Mouse (Mus musculus): Measurements from ENCODE around the gene Etl4. TPM values are rescaled to one million over a fixed set of nuclear protein-coding genes. Genes with fewer than 3 reads are reported as not detected.

Etl4 gene
- polyA plus RNA-seq, 1 experiment from 2014 or later = 15.7 TPM

DNA sequence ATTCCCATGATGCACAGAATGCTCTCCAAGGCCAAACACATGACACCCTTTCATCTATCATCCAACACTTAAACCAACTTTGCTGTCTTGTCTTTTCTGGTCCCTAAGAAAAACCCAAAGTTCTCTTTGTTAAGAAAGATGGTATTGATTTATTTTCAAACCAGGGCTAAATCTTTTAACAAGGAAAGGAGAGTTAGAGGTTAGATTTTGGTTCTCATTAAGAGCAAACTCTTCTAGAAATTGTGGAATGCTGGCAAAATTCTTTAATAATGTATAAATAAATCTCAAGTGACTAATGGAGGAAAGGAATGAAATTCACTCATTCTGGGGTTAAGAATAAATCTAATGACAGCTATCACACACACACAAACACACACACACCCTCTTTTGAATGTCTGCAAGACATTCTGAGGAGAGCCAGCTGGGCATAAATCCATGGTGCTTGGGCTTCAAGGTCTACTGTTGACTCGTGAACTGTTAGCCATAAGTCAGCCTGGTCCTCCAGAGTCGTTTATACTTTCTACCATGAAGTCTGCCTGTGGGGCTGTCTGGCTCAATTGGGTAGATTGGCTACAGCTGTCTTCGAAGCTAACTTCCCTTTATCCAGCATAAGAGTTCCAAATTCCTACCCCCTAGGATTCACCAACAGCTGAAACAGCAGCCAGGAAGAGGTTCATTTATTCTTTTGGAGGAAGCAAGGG is 544.1 kb downstream of the Etl4 start:
- H3K9me3 ChIP-seq (ENCODE audit: low read length) = no peaks in the 10 kb centered on the region
- no peak overlapping the region for H3K27ac ChIP-seq (ENCODE audit: low read length)
- TF ChIP-seq CTCF (IDR thresholded peaks at IDR 0.05) (no peak), EP300 (IDR thresholded peaks at IDR 0.05) (no peak)
- no peaks in the 10 kb centered on the region for H3K4me1 ChIP-seq (ENCODE audit: insufficient read depth, low read depth, low read length)
- DNase-seq (ENCODE audit: low spot score) (no peak), ATAC-seq (no peak)
- H3K27me3 ChIP-seq (replicated peaks; ENCODE audit: insufficient read depth, low read length) = no peaks in the 10 kb centered on the region
- no peak overlapping the region for H3K4me2 ChIP-seq (replicated peaks; ENCODE audit: low read depth, low read length)
- 37% methylated on average over 3 of the region's 3 CpGs for WGBS
- no peaks in the 10 kb centered on the region for H3K36me3 ChIP-seq (ENCODE audit: insufficient read depth, low read length)
- H3K9ac ChIP-seq (replicated peaks; ENCODE audit: low read depth) = no peak overlapping the region
- no peak overlapping the region for H3K4me3 ChIP-seq (ENCODE audit: low read depth, low read length)

DNA sequence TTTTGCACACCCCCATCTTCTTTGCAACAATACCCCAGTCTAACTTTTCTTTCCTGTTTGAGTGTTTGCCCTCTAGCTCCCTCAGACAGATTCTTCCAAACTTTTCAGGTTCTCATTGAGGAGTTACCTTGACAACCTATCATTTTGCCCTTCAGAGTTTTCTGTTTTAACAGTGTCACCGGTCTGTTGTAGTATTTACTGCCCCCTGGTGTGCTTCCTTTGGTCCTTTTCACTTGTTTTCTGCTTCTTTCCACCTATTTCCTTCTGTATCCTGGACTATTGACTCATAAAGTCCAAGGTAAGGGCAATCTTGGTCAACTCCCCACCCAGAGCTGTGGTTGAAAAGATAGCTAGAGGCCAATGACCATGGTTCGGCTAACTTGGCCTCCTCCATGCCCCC is 569.6 kb downstream of the Etl4 start:
- Histone ChIP-seq H3K4me3 (ENCODE audit: low read depth, low read length) (no peak overlapping the region), H3K27ac (ENCODE audit: low read length) (no peak overlapping the region), H3K4me1 (ENCODE audit: insufficient read depth, low read depth, low read length) (no peaks in the 10 kb centered on the region), H3K4me2 (replicated peaks; ENCODE audit: low read depth, low read length) (no peak overlapping the region), H3K9me3 (ENCODE audit: low read length) (no peaks in the 10 kb centered on the region), H3K9ac (replicated peaks; ENCODE audit: low read depth) (no peak overlapping the region), H3K27me3 (replicated peaks; ENCODE audit: insufficient read depth, low read length) (no peaks in the 10 kb centered on the region), H3K36me3 (ENCODE audit: insufficient read depth, low read length) (no peaks in the 10 kb centered on the region)
- ATAC-seq = no peak
- DNase-seq (ENCODE audit: low spot score) = no peak
- TF ChIP-seq EP300 (IDR thresholded peaks at IDR 0.05) (no peak), CTCF (IDR thresholded peaks at IDR 0.05) (no peak; the same call in 1 of the 2 replicates)
- WGBS = 72% methylated on average over 2 of the region's 2 CpGs

DNA sequence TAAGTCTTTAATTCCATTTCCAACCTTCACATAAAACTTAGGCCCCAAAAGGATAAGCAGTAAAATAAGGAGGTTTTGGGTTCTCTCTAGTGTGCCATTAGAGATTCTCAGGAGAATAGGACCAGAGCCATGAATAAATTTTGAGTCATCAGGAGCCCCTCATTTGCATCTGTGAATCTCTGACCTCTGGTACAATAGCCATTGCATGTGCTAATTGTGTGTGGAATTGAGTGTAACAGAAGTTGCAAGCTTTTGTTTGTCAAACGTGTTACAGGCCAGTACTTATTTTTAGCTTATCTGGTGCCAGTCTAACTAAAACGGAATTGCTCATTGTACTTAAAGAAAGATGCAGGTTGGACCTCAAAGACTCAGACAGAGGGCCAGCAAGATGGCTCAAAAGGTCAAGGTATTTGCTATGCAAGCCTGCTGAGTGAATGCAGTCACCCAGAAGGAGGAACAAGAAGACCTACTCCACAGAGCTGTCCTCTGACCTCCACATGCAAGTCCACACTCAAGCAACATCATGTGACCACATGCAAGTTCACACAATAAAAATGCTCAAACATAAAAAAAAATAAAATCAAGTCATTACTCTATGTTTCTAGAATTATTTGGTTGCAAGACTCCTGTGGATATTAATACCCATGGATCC is 576.7 kb downstream of the Etl4 start:
- TF ChIP-seq EP300 (IDR thresholded peaks at IDR 0.05) = no peak
- no peak for TF ChIP-seq CTCF (IDR thresholded peaks at IDR 0.05)
- DNase-seq (ENCODE audit: low spot score) (no peak), ATAC-seq (no peak)
- H3K27ac ChIP-seq (ENCODE audit: low read length) = no peak overlapping the region
- no peaks in the 10 kb centered on the region for H3K27me3 ChIP-seq (replicated peaks; ENCODE audit: insufficient read depth, low read length)
- no peaks in the 10 kb centered on the region for H3K36me3 ChIP-seq (ENCODE audit: insufficient read depth, low read length)
- no peaks in the 10 kb centered on the region for H3K4me1 ChIP-seq (ENCODE audit: insufficient read depth, low read depth, low read length)
- H3K9me3 ChIP-seq (ENCODE audit: low read length) = no peaks in the 10 kb centered on the region; the same call in 1 of the 2 replicates
- H3K9ac ChIP-seq (replicated peaks; ENCODE audit: low read depth) = no peak overlapping the region
- H3K4me3 ChIP-seq (ENCODE audit: low read depth, low read length) = no peak overlapping the region
- H3K4me2 ChIP-seq (replicated peaks; ENCODE audit: low read depth, low read length) = no peak overlapping the region
- WGBS = 44% methylated on average over 2 of the region's 2 CpGs

DNA sequence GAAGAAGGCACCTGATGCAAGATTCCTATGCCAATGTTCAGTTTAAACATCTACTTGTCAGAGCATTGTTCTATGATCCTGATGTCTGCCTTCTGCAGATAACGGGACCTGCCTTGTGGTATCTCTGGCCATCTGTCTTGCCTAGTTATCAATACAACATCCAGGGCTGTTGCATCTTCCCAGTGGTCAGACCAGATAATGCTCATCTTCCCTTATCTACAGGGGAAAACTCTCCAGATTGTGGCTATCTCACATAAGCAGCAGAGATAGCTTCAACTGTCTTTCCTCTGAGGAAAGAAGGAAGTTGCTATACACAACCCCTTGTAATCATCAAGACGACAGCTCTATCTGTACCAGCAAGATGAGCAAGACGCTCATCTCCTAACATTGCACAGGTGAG is 579.5 kb downstream of the Etl4 start:
- Histone ChIP-seq H3K4me2 (replicated peaks; ENCODE audit: low read depth, low read length) (no peak overlapping the region), H3K4me3 (ENCODE audit: low read depth, low read length) (no peak overlapping the region), H3K9me3 (ENCODE audit: low read length) (no peaks in the 10 kb centered on the region; the same call in 1 of the 2 replicates), H3K27ac (ENCODE audit: low read length) (no peak overlapping the region), H3K4me1 (ENCODE audit: insufficient read depth, low read depth, low read length) (no peaks in the 10 kb centered on the region), H3K9ac (replicated peaks; ENCODE audit: low read depth) (no peak overlapping the region), H3K27me3 (replicated peaks; ENCODE audit: insufficient read depth, low read length) (no peaks in the 10 kb centered on the region), H3K36me3 (ENCODE audit: insufficient read depth, low read length) (no peaks in the 10 kb centered on the region)
- DNase-seq (ENCODE audit: low spot score) (no peak), ATAC-seq (no peak)
- TF ChIP-seq CTCF (IDR thresholded peaks at IDR 0.05) = no peak
- TF ChIP-seq EP300 (IDR thresholded peaks at IDR 0.05) = no peak
- 61% methylated on average over 3 of the region's 3 CpGs for WGBS

DNA sequence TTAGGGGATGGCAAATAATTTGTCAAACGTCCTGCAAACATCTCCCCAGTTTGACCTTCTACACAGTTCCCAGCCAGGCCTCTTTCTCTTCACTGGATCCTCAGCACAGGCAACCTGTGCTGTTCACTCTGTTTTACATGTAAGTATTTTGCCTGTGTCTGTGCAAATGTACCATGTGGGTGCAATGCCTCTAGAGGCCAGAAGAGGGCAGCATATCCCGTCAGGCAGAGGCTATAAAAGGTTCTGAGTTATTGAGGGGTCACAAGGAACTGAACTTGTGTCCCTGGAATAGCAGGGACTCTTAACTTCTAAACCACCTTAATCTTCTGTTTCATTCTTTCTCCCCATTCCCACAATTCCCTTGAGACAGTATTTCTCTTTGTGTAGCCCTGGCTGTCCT is 582.5 kb downstream of the Etl4 start:
- Histone ChIP-seq H3K9me3 (ENCODE audit: low read length) (no peaks in the 10 kb centered on the region; the same call in 1 of the 2 replicates), H3K9ac (replicated peaks; ENCODE audit: low read depth) (no peak overlapping the region), H3K36me3 (ENCODE audit: insufficient read depth, low read length) (no peaks in the 10 kb centered on the region), H3K4me3 (ENCODE audit: low read depth, low read length) (no peak overlapping the region), H3K4me1 (ENCODE audit: insufficient read depth, low read depth, low read length) (no peaks in the 10 kb centered on the region), H3K27ac (ENCODE audit: low read length) (no peak overlapping the region), H3K27me3 (replicated peaks; ENCODE audit: insufficient read depth, low read length) (no peaks in the 10 kb centered on the region), H3K4me2 (replicated peaks; ENCODE audit: low read depth, low read length) (no peak overlapping the region)
- ATAC-seq (no peak), DNase-seq (ENCODE audit: low spot score) (no peak)
- TF ChIP-seq CTCF (IDR thresholded peaks at IDR 0.05) (peak; percentile 47), EP300 (IDR thresholded peaks at IDR 0.05) (no peak)
- 59% methylated on average over 2 of the region's 2 CpGs for WGBS

DNA sequence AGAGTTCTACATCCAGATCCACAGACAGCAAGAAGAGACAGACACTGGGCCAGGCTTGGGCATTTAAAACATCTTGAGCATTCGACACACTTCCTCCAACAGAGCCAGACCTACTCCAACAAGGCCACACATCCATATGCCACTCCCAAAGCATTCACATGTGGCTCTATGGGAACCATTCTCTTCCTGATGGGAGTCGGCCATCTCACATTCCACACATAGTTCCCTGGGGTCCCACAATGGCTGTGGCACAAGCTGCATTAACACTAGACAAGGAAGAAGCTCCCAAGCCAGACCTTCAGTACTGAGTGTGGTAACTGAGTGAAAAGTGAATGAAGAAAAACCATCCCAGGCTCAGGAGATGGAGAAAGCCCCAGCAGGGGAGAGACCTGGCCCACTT is 584.2 kb downstream of the Etl4 start:
- no peaks in the 10 kb centered on the region for H3K4me1 ChIP-seq (ENCODE audit: insufficient read depth, low read depth, low read length)
- H3K9me3 ChIP-seq (ENCODE audit: low read length) = no peaks in the 10 kb centered on the region; the same call in 1 of the 2 replicates
- H3K27ac ChIP-seq (ENCODE audit: low read length) = no peak overlapping the region
- TF ChIP-seq EP300 (IDR thresholded peaks at IDR 0.05) = no peak
- no peak for TF ChIP-seq CTCF (IDR thresholded peaks at IDR 0.05)
- no peaks in the 10 kb centered on the region for H3K36me3 ChIP-seq (ENCODE audit: insufficient read depth, low read length)
- DNase-seq (ENCODE audit: low spot score) (no peak), ATAC-seq (no peak)
- H3K4me3 ChIP-seq (ENCODE audit: low read depth, low read length) = no peak overlapping the region
- no peak overlapping the region for H3K9ac ChIP-seq (replicated peaks; ENCODE audit: low read depth)
- H3K27me3 ChIP-seq (replicated peaks; ENCODE audit: insufficient read depth, low read length) = no peaks in the 10 kb centered on the region
- H3K4me2 ChIP-seq (replicated peaks; ENCODE audit: low read depth, low read length) = no peak overlapping the region
- WGBS = 74% methylated on average over 2 of the region's 2 CpGs

Data from lung, postnatal 0 days (tissue).